Mouse (Mus musculus): ENCODE data around the gene Krtap1-4. TPM values are rescaled to one million over a fixed set of nuclear protein-coding genes. Genes with fewer than 3 reads are reported as not detected.
"Not testable (repeated sequence)": the region's sequence is repeated elsewhere in the genome, so short reads cannot be mapped to it uniquely, and the experiment has no call there.

Gene Krtap1-4
- polyA plus RNA-seq, 2 experiments = not detected

DNA sequence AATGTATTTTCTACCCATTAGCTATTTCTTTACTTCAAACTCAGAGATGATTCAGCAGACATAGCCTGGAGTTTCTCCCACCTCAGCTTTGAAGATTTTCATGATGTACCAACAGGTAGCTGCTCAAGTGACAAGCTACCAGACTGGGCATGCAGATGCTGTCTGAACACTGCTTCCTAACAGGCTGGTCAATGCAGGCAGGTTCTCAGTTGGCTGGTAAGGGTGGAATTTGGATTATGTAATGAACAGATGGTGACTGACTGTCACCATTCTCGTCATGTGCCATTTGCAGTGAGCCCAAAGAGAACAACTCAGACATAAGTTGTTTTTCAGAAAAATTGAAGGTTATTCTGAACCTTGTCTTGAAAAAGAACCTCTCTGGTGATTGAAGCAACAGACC is 25.7 kb upstream of the Krtap1-4 start:
- ATAC-seq (ENCODE audit: insufficient read depth) (no peak), DNase-seq (ENCODE audit: low read depth in 3 of 3, low spot score in 3 of 3) (no peak)
- H3K9me3 ChIP-seq (ENCODE audit: control insufficient read depth, low read length) = no peaks in the 10 kb centered on the region
- no peaks in the 10 kb centered on the region for H3K27me3 ChIP-seq (ENCODE audit: control insufficient read depth, insufficient read depth, low read length)
- H3K4me3 ChIP-seq (ENCODE audit: insufficient read depth in 1 of 2, low read depth in 2 of 2, low read length in 2 of 2) = no peak overlapping the region
- 45% methylated on average over 1 of the region's 1 CpGs for WGBS (ENCODE audit: insufficient replicate concordance)
- no peak overlapping the region for H3K4me2 ChIP-seq (ENCODE audit: low read depth)
- no peaks in the 10 kb centered on the region for H3K4me1 ChIP-seq (replicated peaks; ENCODE audit: control insufficient read depth in 2 of 2, insufficient read depth in 2 of 2, low read length in 1 of 2)
- no peaks in the 10 kb centered on the region for H3K36me3 ChIP-seq (replicated peaks; ENCODE audit: control insufficient read depth, insufficient read depth, low read depth)
- no peak overlapping the region for H3K9ac ChIP-seq (replicated peaks)
- TF ChIP-seq CTCF (IDR thresholded peaks at IDR 0.05; ENCODE audit: low read depth) (no peak), EP300 (IDR thresholded peaks at IDR 0.05; ENCODE audit: low read depth) (no peak)
- H3K27ac ChIP-seq = no peak overlapping the region

DNA sequence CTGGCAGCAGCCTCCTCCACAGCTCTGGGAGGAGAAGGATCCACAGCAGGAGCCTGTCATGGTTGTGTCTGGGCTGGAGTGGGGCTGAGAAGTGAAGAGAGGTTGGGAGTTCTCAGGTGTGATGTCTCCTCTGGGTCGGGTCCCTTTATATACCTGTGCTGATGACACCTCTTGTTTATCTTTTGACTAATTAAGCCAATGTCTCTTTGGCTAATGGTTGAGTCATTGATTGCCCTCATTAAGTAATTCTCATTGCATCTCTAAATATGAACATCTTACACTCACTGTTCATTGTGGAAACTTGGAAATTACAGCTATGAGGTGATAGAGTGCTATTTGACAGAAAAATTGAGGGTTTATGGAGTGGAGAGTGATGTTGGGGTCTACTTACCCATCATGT is 19.8 kb upstream of the Krtap1-4 start, which contains the start of gene Gm11938:
Gene Gm11938, minus strand, starts transcription at position 101 of the 400 bp plus-strand sequence.
- H3K9me3 ChIP-seq (ENCODE audit: control insufficient read depth, low read length); H3K9ac ChIP-seq (replicated peaks); H3K27me3 ChIP-seq (ENCODE audit: control insufficient read depth, insufficient read depth, low read length); DNase-seq (ENCODE audit: low read depth in 3 of 3, low spot score in 3 of 3); H3K4me1 ChIP-seq (replicated peaks; ENCODE audit: control insufficient read depth in 2 of 2, insufficient read depth in 2 of 2, low read length in 1 of 2); ATAC-seq (ENCODE audit: insufficient read depth); H3K36me3 ChIP-seq (replicated peaks; ENCODE audit: control insufficient read depth, insufficient read depth, low read depth); H3K4me3 ChIP-seq (ENCODE audit: insufficient read depth in 1 of 2, low read depth in 2 of 2, low read length in 2 of 2); H3K27ac ChIP-seq; H3K4me2 ChIP-seq (ENCODE audit: low read depth): not testable (repeated sequence)
- 50% methylated on average over 1 of the region's 1 CpGs for WGBS (ENCODE audit: insufficient replicate concordance)

DNA sequence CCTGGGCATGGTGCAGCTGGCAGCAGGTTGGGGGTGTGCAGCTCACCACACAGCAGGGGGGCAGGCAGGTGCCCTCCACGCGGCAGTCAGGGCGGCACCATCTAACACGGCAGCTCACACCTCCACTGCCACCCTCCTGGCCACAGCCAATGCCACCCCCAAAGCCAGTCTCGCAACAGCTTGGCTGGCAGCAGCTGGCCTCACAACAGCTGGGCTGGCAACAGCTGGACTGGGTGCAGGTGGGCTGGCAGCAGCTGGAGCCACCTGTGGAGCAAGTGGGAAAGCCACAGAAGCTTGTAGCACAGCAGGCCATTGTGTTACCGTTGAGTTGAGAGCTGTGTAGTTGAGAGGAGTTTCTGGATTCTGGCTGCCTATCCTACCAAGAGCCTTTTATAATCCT is 14.3 kb upstream of the Krtap1-4 start, which contains the start of gene Krtap9-3:
Gene Krtap9-3, minus strand, starts transcription at position 364 of the 400 bp plus-strand sequence.
- H3K9me3 ChIP-seq (ENCODE audit: control insufficient read depth, low read length); H3K27ac ChIP-seq; DNase-seq (ENCODE audit: low read depth in 3 of 3, low spot score in 3 of 3); H3K4me2 ChIP-seq (ENCODE audit: low read depth); H3K27me3 ChIP-seq (ENCODE audit: control insufficient read depth, insufficient read depth, low read length); ATAC-seq (ENCODE audit: insufficient read depth); H3K4me1 ChIP-seq (replicated peaks; ENCODE audit: control insufficient read depth in 2 of 2, insufficient read depth in 2 of 2, low read length in 1 of 2); H3K9ac ChIP-seq (replicated peaks); H3K4me3 ChIP-seq (ENCODE audit: insufficient read depth in 1 of 2, low read depth in 2 of 2, low read length in 2 of 2); H3K36me3 ChIP-seq (replicated peaks; ENCODE audit: control insufficient read depth, insufficient read depth, low read depth): not testable (repeated sequence)
- whole genome bisulfite sequencing (ENCODE audit: insufficient replicate concordance) = 64% methylated on average over 6 of the region's 6 CpGs

DNA sequence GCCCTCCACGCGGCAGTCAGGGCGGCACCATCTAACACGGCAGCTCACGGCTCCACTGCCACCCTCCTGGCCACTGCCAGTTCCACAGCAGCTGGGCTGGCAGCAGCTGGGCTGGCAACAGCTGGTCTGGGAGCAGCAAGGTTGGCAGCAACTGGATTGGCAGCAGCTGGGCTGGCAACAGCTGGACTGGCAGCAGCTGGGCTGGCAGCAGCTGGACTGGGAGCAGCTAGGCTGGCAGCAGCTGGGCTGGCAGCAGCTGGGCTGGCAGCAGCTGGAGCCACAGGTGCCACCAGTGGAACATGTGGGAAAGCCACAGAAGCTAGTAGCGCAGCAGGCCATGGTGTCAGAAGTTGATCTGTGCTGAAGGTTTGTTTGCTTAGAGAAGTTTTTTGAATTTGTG is 7.5 kb upstream of the Krtap1-4 start, which contains the start of gene Krtap1-3:
Gene Krtap1-3, minus strand, starts transcription at position 359 of the 400 bp plus-strand sequence.
- Histone ChIP-seq H3K9ac (replicated peaks) (no peak within 1 kb of the TSS), H3K36me3 (replicated peaks; ENCODE audit: control insufficient read depth, insufficient read depth, low read depth) (no peaks in the 10 kb centered on the region), H3K9me3 (ENCODE audit: control insufficient read depth, low read length) (no peaks in the 10 kb centered on the region), H3K4me1 (replicated peaks; ENCODE audit: control insufficient read depth in 2 of 2, insufficient read depth in 2 of 2, low read length in 1 of 2) (no peaks in the 10 kb centered on the region), H3K4me2 (ENCODE audit: low read depth) (no peak within 1 kb of the TSS), H3K27me3 (ENCODE audit: control insufficient read depth, insufficient read depth, low read length) (no peaks in the 10 kb centered on the region), H3K27ac (no peak within 1 kb of the TSS), H3K4me3 (ENCODE audit: insufficient read depth in 1 of 2, low read depth in 2 of 2, low read length in 2 of 2) (no peak within 1 kb of the TSS)
- DNase-seq (ENCODE audit: low read depth in 3 of 3, low spot score in 3 of 3) (no peak), ATAC-seq (ENCODE audit: insufficient read depth) (no peak)
- WGBS (ENCODE audit: insufficient replicate concordance) = 77% methylated on average over 6 of the region's 6 CpGs
- no peak for TF ChIP-seq EP300 (IDR thresholded peaks at IDR 0.05; ENCODE audit: low read depth)

DNA sequence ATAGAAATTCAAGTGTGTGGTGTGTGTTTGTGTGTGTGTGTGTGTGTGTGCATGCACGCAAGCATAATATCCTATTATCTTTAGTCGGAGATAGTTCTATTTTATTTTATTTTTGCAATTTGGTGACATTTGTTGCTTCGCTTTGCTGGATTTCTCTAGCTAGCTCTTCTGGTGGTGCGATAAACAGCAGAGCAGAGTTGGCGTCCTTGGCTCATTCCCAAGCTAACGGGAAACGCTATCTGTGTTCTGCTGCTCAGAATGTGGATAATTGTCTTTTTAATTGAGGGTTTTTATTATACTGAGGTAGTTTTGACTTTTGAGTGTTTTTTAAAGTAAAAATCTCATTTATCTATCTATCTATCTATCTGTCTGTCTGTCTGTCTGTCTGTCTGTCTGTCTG is 1.6 kb upstream of the Krtap1-4 start:
- TF ChIP-seq EP300 (IDR thresholded peaks at IDR 0.05; ENCODE audit: low read depth) (no peak), CTCF (IDR thresholded peaks at IDR 0.05; ENCODE audit: low read depth) (no peak)
- Histone ChIP-seq H3K36me3 (replicated peaks; ENCODE audit: control insufficient read depth, insufficient read depth, low read depth) (no peaks in the 10 kb centered on the region), H3K9ac (replicated peaks) (no peak overlapping the region), H3K9me3 (ENCODE audit: control insufficient read depth, low read length) (no peaks in the 10 kb centered on the region), H3K4me1 (replicated peaks; ENCODE audit: control insufficient read depth in 2 of 2, insufficient read depth in 2 of 2, low read length in 1 of 2) (no peaks in the 10 kb centered on the region), H3K27ac (no peak overlapping the region), H3K4me2 (ENCODE audit: low read depth) (no peak overlapping the region), H3K27me3 (ENCODE audit: control insufficient read depth, insufficient read depth, low read length) (no peaks in the 10 kb centered on the region), H3K4me3 (ENCODE audit: insufficient read depth in 1 of 2, low read depth in 2 of 2, low read length in 2 of 2) (no peak overlapping the region)
- DNase-seq (ENCODE audit: low read depth in 3 of 3, low spot score in 3 of 3) = no peak
- WGBS (ENCODE audit: insufficient replicate concordance) = 77% methylated on average over 7 of the region's 7 CpGs
- no peak for ATAC-seq (ENCODE audit: insufficient read depth)
